Mouse (Mus musculus) adrenal gland, postnatal 4 days (tissue): ENCODE measurements at regions not wholly inside any gene's neighbourhood (a gene's known extent, or its start where the extent isn't known, plus 50 kb on each side); places are given as distances from the start of the nearest gene placed in this dataset.

Source experiments
- DNase-seq, 2 experiments: peaks; one replicate each; pipeline ENCODE4 v3.0.0; 2021 to 2022; ENCODE audit warnings: low spot score in 2 of 2, mixed read lengths in 2 of 2

GRCm38 (mm10) chr9:61169506-61170090, 202.6 kb upstream of the Tle3 start:
- DNase-seq, result no peak

- DNase-seq, result no peak
Measured at GRCm38 (mm10) chr9:61170921-61171320, 201.2 kb upstream of the Tle3 start.

GRCm38 (mm10) chr9:61172421-61172820, 199.7 kb upstream of the Tle3 start:
- DNase-seq, result no peak

GRCm38 (mm10) chr9:61173548-61173947, 198.6 kb upstream of the Tle3 start:
- no peak for DNase-seq

GRCm38 (mm10) chr9:61175381-61175780, 196.8 kb upstream of the Tle3 start:
- DNase-seq, result no peak

- no peak for DNase-seq
Measured at GRCm38 (mm10) chr9:61176856-61177255, 195.3 kb upstream of the Tle3 start.

- no peak for DNase-seq
Measured at GRCm38 (mm10) chr9:61186541-61187420, 185.4 kb upstream of the Tle3 start.

GRCm38 (mm10) chr9:61187713-61188399, 184.3 kb upstream of the Tle3 start:
- DNase-seq, result no peak

GRCm38 (mm10) chr9:61189295-61189694, 182.9 kb upstream of the Tle3 start:
- no peak for DNase-seq

- no peak for DNase-seq
Measured at GRCm38 (mm10) chr9:61199077-61199753, 173.0 kb upstream of the Tle3 start.

- no peak for DNase-seq
Measured at GRCm38 (mm10) chr9:61199891-61200290, 172.3 kb upstream of the Tle3 start.

- DNase-seq, result no peak
Measured at GRCm38 (mm10) chr9:61200295-61200955, 171.7 kb upstream of the Tle3 start.

- DNase-seq, result no peak
Measured at GRCm38 (mm10) chr9:61205049-61205448, 167.1 kb upstream of the Tle3 start.

- no peak for DNase-seq
Measured at GRCm38 (mm10) chr9:61206725-61207365, 165.3 kb upstream of the Tle3 start.

GRCm38 (mm10) chr9:61207423-61208150, 164.6 kb upstream of the Tle3 start:
- DNase-seq, result no peak

GRCm38 (mm10) chr9:61211627-61212026, 160.5 kb upstream of the Tle3 start:
- DNase-seq, result no peak

GRCm38 (mm10) chr9:61214943-61215342, 157.2 kb upstream of the Tle3 start:
- no peak for DNase-seq

GRCm38 (mm10) chr9:61216012-61216770, 156.0 kb upstream of the Tle3 start:
- DNase-seq, result no peak

GRCm38 (mm10) chr9:61220017-61220416, 152.1 kb upstream of the Tle3 start:
- no peak for DNase-seq
